Mouse (Mus musculus): ENCODE data around the gene Gpsm2.

DNA sequence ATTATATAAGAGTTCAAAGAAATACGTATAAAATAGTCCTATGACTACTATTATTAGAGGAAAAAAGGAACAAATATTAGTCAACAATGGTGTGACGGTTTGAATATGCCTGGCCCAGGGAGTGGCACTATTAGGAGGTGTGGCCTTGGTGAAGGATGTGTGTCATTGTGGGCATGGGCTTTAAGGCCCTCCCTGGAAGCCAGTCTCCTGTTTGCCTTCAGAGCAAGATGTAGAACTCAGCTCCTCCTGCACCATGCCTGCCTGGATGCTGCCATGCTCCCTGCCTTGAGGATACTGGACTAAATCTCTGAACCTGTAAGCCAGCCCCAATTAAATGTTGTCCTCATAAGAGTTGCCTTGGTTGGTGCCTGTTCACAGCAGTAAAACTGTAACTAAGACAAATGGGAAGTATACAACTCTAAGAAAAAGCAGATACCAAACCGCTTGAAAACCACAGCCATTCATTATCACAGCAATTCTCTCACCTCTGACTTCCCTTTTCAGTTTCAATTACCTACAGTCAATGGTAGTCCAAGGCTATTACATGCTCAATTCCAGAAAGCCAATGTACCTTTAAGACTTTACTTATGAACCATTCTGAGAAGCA lies 4.1 kb downstream of the Gpsm2 start:
- TF ChIP-seq CTCF (IDR thresholded peaks at IDR 0.05) (no peak), POLR2A (IDR thresholded peaks at IDR 0.05; ENCODE audit: insufficient read depth, low read depth, low read length) (no peak)
